Mouse (Mus musculus) midbrain, embryonic 14.5 days (tissue): ENCODE measurements around the gene Snph. TPM values are rescaled to one million over a fixed set of nuclear protein-coding genes. Genes with fewer than 3 reads are reported as not detected.
A peak's percentile ranks its signal among the peaks of the same experiment; 100 is the strongest.

Experiments used
- ATAC-seq: fragments of 200-750 bp; cut with Nextera tagmentation; 2 replicates; pipeline ENCODE4 v1.8.0; 2017; ENCODE audit warnings: moderate number of reproducible peaks, moderate library complexity; ENCODE audit not compliant: low FRiP score, low TSS enrichment
- DNase-seq: peaks from one replicate; pipeline ENCODE4 v3.0.0-alpha.2; 2015
- H3K27ac ChIP-seq: fragments of 300-500 bp; sonication (generic); replicated peaks from 2 replicates; pipeline ENCODE4 v1.5.1; 2014; ENCODE audit warnings: mild to moderate bottlenecking, low read depth, low read length, moderate library complexity
- H3K27me3 ChIP-seq: fragments of 300-500 bp; sonication (generic); 2 replicates; pipeline ENCODE4 v1.6.1; 2014; ENCODE audit warnings: low read length, control low read depth, mixed read lengths; ENCODE audit not compliant: control insufficient read depth, insufficient read depth
- H3K36me3 ChIP-seq: fragments of 300-500 bp; sonication (generic); 2 replicates; pipeline ENCODE4 v1.6.1; 2014; ENCODE audit warnings: low read length, control low read depth; ENCODE audit not compliant: control insufficient read depth, insufficient read depth
- H3K4me1 ChIP-seq: fragments of 300-500 bp; sonication (generic); 2 replicates; pipeline ENCODE4 v1.6.1; 2014; ENCODE audit warnings: mild to moderate bottlenecking, antibody characterized with exemption, low read length, control low read depth; ENCODE audit not compliant: control insufficient read depth, insufficient read depth
- H3K4me2 ChIP-seq: fragments of 300-500 bp; sonication (generic); 2 replicates; pipeline ENCODE4 v1.6.1; 2014; ENCODE audit warnings: mild to moderate bottlenecking, low read length, moderate library complexity
- H3K4me3 ChIP-seq: fragments of 300-500 bp; sonication (generic); replicated peaks from 2 replicates; pipeline ENCODE4 v1.5.1; 2014; ENCODE audit warnings: low read depth, low read length
- H3K9ac ChIP-seq: fragments of 300-500 bp; sonication (generic); replicated peaks from 2 replicates; pipeline ENCODE4 v1.6.1; 2014; ENCODE audit warnings: mild to moderate bottlenecking, low read length, moderate library complexity
- H3K9me3 ChIP-seq: fragments of 300-500 bp; sonication (generic); 2 replicates; pipeline ENCODE4 v1.6.1; 2016; ENCODE audit warnings: low read length, control low read depth, mixed read lengths; ENCODE audit not compliant: control insufficient read depth
- WGBS: fragments of 180-500 bp; shearing (Covaris S2); extraction: QIAGEN DNeasy Blood & Tissue Kit; methylation state at CpG from one replicate; pipeline ENCODE4 v1.1.7; 2014; 5-methylcytosine and 5-hydroxymethylcytosine counted together
- polyA plus RNA-seq: library from polyadenylated mRNA; unstranded; fragments of >200 nt; fragmentation: Nextera tagmentation; extraction: Ambion mirVana; gene quantifications from 2 replicates; pipeline ENCODE4 v1.2.1, GENCODE M21; 2014

The Snph gene
- polyA plus RNA-seq, 1 experiment from 2014 or later = 18.3 TPM

DNA sequence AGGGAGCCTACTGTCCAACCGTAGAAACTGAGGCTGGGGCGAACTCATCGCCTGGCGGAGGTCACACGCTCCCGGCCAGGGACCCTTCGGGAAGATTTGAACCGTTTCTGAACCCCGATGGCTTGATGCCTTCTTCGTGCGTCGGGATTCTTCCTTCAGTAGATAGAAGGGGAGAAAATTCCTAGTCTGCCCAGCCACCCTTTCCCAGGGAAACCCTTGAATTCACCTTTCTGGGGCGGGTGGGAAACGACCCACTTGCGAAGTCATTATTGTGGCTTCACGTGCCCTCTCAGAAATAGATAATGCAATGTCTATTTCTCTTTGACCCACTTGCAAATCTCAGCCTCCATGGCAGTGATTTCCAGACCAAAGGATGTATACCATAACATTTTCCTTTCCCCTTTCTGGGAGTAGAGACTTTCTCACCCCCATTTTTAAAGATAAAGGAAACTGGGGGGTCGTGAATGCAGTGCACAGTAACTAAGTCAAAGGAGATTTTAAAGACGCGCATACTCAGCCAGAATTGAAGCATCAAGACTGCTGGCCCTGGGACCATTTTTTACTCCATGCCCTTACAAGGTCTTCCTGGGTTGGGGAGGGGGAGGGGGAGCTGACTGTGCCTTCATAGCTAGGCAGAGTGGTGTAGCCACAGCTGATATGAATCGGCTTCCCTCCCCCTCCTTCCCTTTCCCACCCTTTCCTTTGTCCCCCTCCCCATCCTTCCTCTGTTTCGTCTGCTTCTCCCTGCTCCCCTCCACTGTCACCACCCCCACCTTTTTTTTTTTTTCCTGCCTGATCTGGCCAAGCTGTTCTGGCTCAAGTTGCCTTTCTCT lies 89.1 kb downstream of the Snph start:
- ATAC-seq (no peak), DNase-seq (peak; percentile 69)
- Histone ChIP-seq H3K27ac (peak overlapping the region; percentile 75), H3K4me2 (peak overlapping the region; percentile 63), H3K36me3 (peaks cover 26% of the 10 kb centered on the region), H3K9me3 (no peaks in the 10 kb centered on the region), H3K9ac (peak overlapping the region; percentile 94), H3K27me3 (no peaks in the 10 kb centered on the region), H3K4me3 (peak overlapping the region; percentile 99), H3K4me1 (peaks cover 35% of the 10 kb centered on the region)
- under 1% methylated on average over 21 of the region's 21 CpGs for WGBS

GRCm38 (mm10) chr2:151542323-151543062 lies 89.9 kb downstream of the Snph start, which contains the start of gene Fkbp1a:
TSS of gene Fkbp1a (plus strand) at chr2:151542483.
- peak within 1 kb of the TSS; percentile 99 for H3K4me3 ChIP-seq
- WGBS = under 1% methylated on average over 83 of the region's 93 CpGs
- peak within 1 kb of the TSS; percentile 75 for H3K27ac ChIP-seq
- peak within 1 kb of the TSS; percentile 94 for H3K9ac ChIP-seq
- no peaks in the 10 kb centered on the region for H3K9me3 ChIP-seq
- peaks cover 35% of the 10 kb centered on the region for H3K4me1 ChIP-seq
- peak within 1 kb of the TSS; percentile 63 for H3K4me2 ChIP-seq
- no peaks in the 10 kb centered on the region for H3K27me3 ChIP-seq
- peaks cover 22% of the 10 kb centered on the region for H3K36me3 ChIP-seq
- DNase-seq (peak; percentile 98), ATAC-seq (peak; percentile 96)

Other genes starting within 250 kb of the Snph start
- not detected in 2 replicates for gene 4921509C19Rik, start 156.4 kb downstream of the Snph start, polyA plus RNA-seq
- gene Nsfl1c, start 138.4 kb downstream of the Snph start, polyA plus RNA-seq = 194 and 260 TPM in 2 replicates
- 547 and 602 TPM in 2 replicates for gene Fkbp1a, start 90.1 kb downstream of the Snph start, polyA plus RNA-seq
- 0.50 and 0.62 TPM in 2 replicates for gene Sdcbp2, start 60.0 kb downstream of the Snph start, polyA plus RNA-seq
- 0.13 TPM in 1 of 2 replicates, not detected in the other for gene Rad21l, start 35.9 kb upstream of the Snph start, polyA plus RNA-seq
- gene Tmem74b, start 69.4 kb upstream of the Snph start, polyA plus RNA-seq = 20.7 and 25.0 TPM in 2 replicates
- 64.8 and 69.1 TPM in 2 replicates for gene Psmf1, start 111.6 kb upstream of the Snph start, polyA plus RNA-seq
- 0.32 TPM in 2 replicates for gene Rspo4, start 210.3 kb upstream of the Snph start, polyA plus RNA-seq